10 mouse cellular contexts compared by ENCODE assay signal in genomic region chrX:139832464-139832863, GRCm38 (mm10). TPM values are rescaled to one million over a fixed set of nuclear protein-coding genes. Genes with fewer than 3 reads are reported as not detected.
DNase-seq lines count a peak whose midpoint lies in the region; ATAC-seq and TF ChIP-seq lines count a peak whose summit lies in the region.
"Had no signal": no experiment of that assay in that cellular context is flagged by ENCODE, and none has a peak within 500 bp of the region (broad histone marks: within the 10 kb centered on the region; RNA-seq: fewer than 3 reads in every experiment).

No protein-coding gene starts in this region.

- 0 out of 2 replicates have a peak, but pooled peaks have one; percentile 63 for ATAC-seq in hindbrain, embryonic 16.5 days

- TF ChIP-seq POLR2A in spleen, adult 2 months (IDR thresholded peaks at IDR 0.05; ENCODE audit: low read depth, low read length): no peak

- no peak overlapping the region for H3K9ac ChIP-seq in hindbrain, embryonic 16.5 days (ENCODE audit: low read depth, low read length)

- no peaks in the 10 kb centered on the region for H3K27me3 ChIP-seq in spleen, adult 2 months (ENCODE audit: control insufficient read depth, insufficient read depth, low read length)
- H3K27me3 ChIP-seq in hindbrain, embryonic 16.5 days (replicated peaks; ENCODE audit: control insufficient read depth, insufficient read depth, low read length): no peaks in the 10 kb centered on the region

- no peaks in the 10 kb centered on the region for H3K36me3 ChIP-seq in spleen, adult 2 months (ENCODE audit: control insufficient read depth, insufficient read depth, low read length)
- no peaks in the 10 kb centered on the region for H3K36me3 ChIP-seq in hindbrain, embryonic 16.5 days (ENCODE audit: control insufficient read depth, insufficient read depth, low read length)

- 26% methylated on average over 5 of the region's 5 CpGs for whole genome bisulfite sequencing in spleen, adult 2 months
- WGBS in hindbrain, embryonic 16.5 days: 15% methylated on average over 5 of the region's 5 CpGs

- no peak overlapping the region for H3K27ac ChIP-seq in spleen, adult 2 months (ENCODE audit: insufficient read depth, low read length)
- H3K27ac ChIP-seq in hindbrain, embryonic 16.5 days (ENCODE audit: low read depth, low read length): no peak overlapping the region

- TF ChIP-seq CTCF in spleen, adult 2 months (IDR thresholded peaks at IDR 0.05; ENCODE audit: extremely low read depth, insufficient read depth, insufficient read length, insufficient replicate concordance): peak; percentile 29; the same call in 1 of the 2 replicates

- intact Hi-C loops in left cerebral cortex, postnatal 14 days (cut with DNase I): loop anchor here (10.0 kb wide), 3 partner anchors 58 to 458 kb away; no protein-coding TSS in a partner anchor

- H3K4me3 ChIP-seq in spleen, adult 2 months (ENCODE audit: extremely low read depth, insufficient read depth, insufficient read length): no peak overlapping the region
- no peak overlapping the region for H3K4me3 ChIP-seq in hindbrain, embryonic 16.5 days (ENCODE audit: low read length)

- no peaks in the 10 kb centered on the region for H3K4me1 ChIP-seq in spleen, adult 2 months (ENCODE audit: control insufficient read depth, insufficient read depth, insufficient read length)
- no peaks in the 10 kb centered on the region for H3K4me1 ChIP-seq in hindbrain, embryonic 16.5 days (ENCODE audit: control insufficient read depth, insufficient read depth, low read depth, low read length)

- no peak overlapping the region for H3K4me2 ChIP-seq in hindbrain, embryonic 16.5 days (ENCODE audit: low read length)

- peak; percentile 4 to 13 for DNase-seq in spleen, adult 2 months (ENCODE audit: low read depth in 1 of 2, low spot score in 2 of 2)
- no peak for DNase-seq in spleen, adult 12 weeks (ENCODE audit: low spot score)
- peak; percentile 58 for DNase-seq in adrenal gland, adult 2 months
- DNase-seq in embryo, embryonic 11 days: peak; percentile 55
- peak; percentile 55 to 66 for DNase-seq in left cerebral cortex, postnatal 14 days (ENCODE audit: low spot score in 2 of 2)
- DNase-seq in mesoderm, embryonic 11.5 days (ENCODE audit: low read depth, low spot score): peak; percentile 63
- DNase-seq in urinary bladder, postnatal 36 days (ENCODE audit: low spot score in 2 of 2): peak; percentile 10 to 13

- H3K9me3 ChIP-seq in hindbrain, embryonic 16.5 days (ENCODE audit: control insufficient read depth, low read length): no peaks in the 10 kb centered on the region

RNA-seq across cellular contexts. Expression of gene Cldn2, which starts 31.8 kb away (rescaled TPM):
- 0.04 TPM in 1 of 2 replicates, not detected in the other for polyA plus RNA-seq in spleen, adult 2 months (2012; rRNA removed)
- under 1 TPM; 0.12 to 0.21 TPM for total RNA-seq in adrenal gland, adult 2 months (2021)
- polyA plus RNA-seq in adrenal gland, adult 2 months (2012; rRNA removed): not detected in 2 replicates
- polyA plus RNA-seq in hindbrain, embryonic 16.5 days (2015; fragmentation: Nextera tagmentation; extraction: Ambion mirVana): 3.0 and 3.7 TPM in 2 replicates
- total RNA-seq in left cerebral cortex, postnatal 14 days (2021): under 1 TPM; 0.87 to 0.97 TPM
- total RNA-seq: gastrocnemius, postnatal 36 days; neutrophil, adult 5-6 weeks had no signal

RNA-seq across cellular contexts. Expression of gene Morc4, which starts 39.0 kb away (rescaled TPM):
- polyA plus RNA-seq in spleen, adult 2 months (2012; rRNA removed): 0.43 and 0.50 TPM in 2 replicates
- total RNA-seq in adrenal gland, adult 2 months (2021): 10 to 100 TPM in 1 of 2 experiments, 1 to 10 TPM in 1; 6.6 to 10.9 TPM
- polyA plus RNA-seq in adrenal gland, adult 2 months (2012; rRNA removed): 3.4 and 6.7 TPM in 2 replicates
- polyA plus RNA-seq in hindbrain, embryonic 16.5 days (2015; fragmentation: Nextera tagmentation; extraction: Ambion mirVana): 2.6 and 5.3 TPM in 2 replicates
- total RNA-seq in left cerebral cortex, postnatal 14 days (2021): 1 to 10 TPM; 3.6 to 3.8 TPM

RNA-seq across cellular contexts. Expression of gene Ripply1, which starts 50.3 kb away (rescaled TPM):
- polyA plus RNA-seq in spleen, adult 2 months (2012; rRNA removed): 0.12 TPM in 1 of 2 replicates, not detected in the other
- not detected for total RNA-seq in adrenal gland, adult 2 months (2021)
- not detected in 2 replicates for polyA plus RNA-seq in adrenal gland, adult 2 months (2012; rRNA removed)
- not detected in 2 replicates for polyA plus RNA-seq in hindbrain, embryonic 16.5 days (2015; fragmentation: Nextera tagmentation; extraction: Ambion mirVana)
- total RNA-seq in left cerebral cortex, postnatal 14 days (2021): not detected
- total RNA-seq: gastrocnemius, postnatal 36 days; neutrophil, adult 5-6 weeks had no signal
